Mouse (Mus musculus) gastrocnemius, postnatal 14 days (tissue): Measurements from ENCODE around the gene Mrpl41. TPM values are rescaled to one million over a fixed set of nuclear protein-coding genes. Genes with fewer than 3 reads are reported as not detected.
"Not testable (repeated sequence)": the region's sequence is repeated elsewhere in the genome, so short reads cannot be mapped to it uniquely, and the experiment has no call there.

Experiments
- DNase-seq: peaks from one replicate; pipeline ENCODE4 v3.0.0; 2021; ENCODE audit warnings: mixed read lengths
- intact Hi-C: fragments of 180-260 bp; cut with DNase I; formaldehyde crosslinking; loops from one replicate; pipeline ENCODE4 v1.15.1; 2025; ENCODE audit warnings: low total_unique reads
- long read RNA-seq, 2 experiments: library from polyadenylated mRNA; stranded (forward); transcript quantifications; one replicate each; pipeline ENCODE4 v2.0.0; 2021
- total RNA-seq, 2 experiments: library from RNA; stranded (reverse); gene quantifications; 2 replicates each; pipeline ENCODE4 v1.2.3; 2021

Mrpl41 gene
- 10 to 100 TPM; 40.9 to 46.3 TPM for total RNA-seq
- long read RNA-seq, experiment 1, transcript Mrpl41-201 (2 exons, 776 nt): major isoform, 33 of 41 reads
- long read RNA-seq, experiment 1, partial matches to known transcripts: 0 of 41 reads
- long read RNA-seq, experiment 1, other reads (novel, unspliced or antisense): 8 of 41 reads
- long read RNA-seq, experiment 2, transcript Mrpl41-201 (2 exons, 776 nt): major isoform, 33 of 39 reads
- long read RNA-seq, experiment 2, partial matches to known transcripts: 0 of 39 reads
- long read RNA-seq, experiment 2, other reads (novel, unspliced or antisense): 6 of 39 reads

- intact Hi-C loops: no loop called here
- DNase-seq: peak; percentile 98
Observed at GRCm38 (mm10) chr2:24974906-24975703, at the start of gene Mrpl41. Gene Mrpl41 (minus strand): TSS chr2:24975098.

GRCm38 (mm10) chr2:25022678-25023077 is 47.8 kb upstream of the Mrpl41 start:
- no peak for DNase-seq
- intact Hi-C loops: no loop called here

- no peak for DNase-seq
- intact Hi-C loops: no loop called here
Observed at GRCm38 (mm10) chr2:25008250-25008649, 33.4 kb upstream of the Mrpl41 start.

GRCm38 (mm10) chr2:25006767-25007166 is 31.9 kb upstream of the Mrpl41 start:
- intact Hi-C loops: no loop called here

GRCm38 (mm10) chr2:25003946-25004786 is 29.3 kb upstream of the Mrpl41 start:
- intact Hi-C loops: no loop called here

More at GRCm38 (mm10) chr2:25006767-25007166, 31.9 kb upstream of the Mrpl41 start:
- DNase-seq: no peak

GRCm38 (mm10) chr2:25000544-25001235 is 25.8 kb upstream of the Mrpl41 start:
- intact Hi-C loops: no loop called here
- peak; percentile 32 for DNase-seq

More at GRCm38 (mm10) chr2:25003946-25004786, 29.3 kb upstream of the Mrpl41 start:
- no peak for DNase-seq

GRCm38 (mm10) chr2:24996471-24996870 is 21.6 kb upstream of the Mrpl41 start:
- intact Hi-C loops: loop anchor here (5.0 kb wide), 1 partner anchor 34 kb away; the partner anchor contains the start of gene Dph7
- DNase-seq: no peak

- intact Hi-C loops: loop anchor here (5.0 kb wide), 1 partner anchor 33 kb away; the partner anchor contains the start of gene Dph7
- no peak for DNase-seq
Observed at GRCm38 (mm10) chr2:24995332-24995731, 20.4 kb upstream of the Mrpl41 start.

GRCm38 (mm10) chr2:24987762-24988161 is 12.9 kb upstream of the Mrpl41 start:
- intact Hi-C loops: no loop called here
- DNase-seq: no peak

- DNase-seq: no peak
- intact Hi-C loops: no loop called here
Observed at GRCm38 (mm10) chr2:24976960-24977359, 2.1 kb upstream of the Mrpl41 start.

GRCm38 (mm10) chr2:24975704-24976297 is 903 bp upstream of the Mrpl41 start, which contains the start of gene Pnpla7:
Gene Pnpla7 (plus strand): TSS chr2:24976033.
- peak; percentile 85 for DNase-seq

GRCm38 (mm10) chr2:24974452-24974851 is 446 bp downstream of the Mrpl41 start:
- DNase-seq, intact Hi-C loops: not testable (repeated sequence)

More at GRCm38 (mm10) chr2:24975704-24976297, 903 bp upstream of the Mrpl41 start, which contains the start of gene Pnpla7:
- intact Hi-C loops: no loop called here

- no peak for DNase-seq
- intact Hi-C loops: no loop called here
Observed at GRCm38 (mm10) chr2:24970386-24970785, 4.5 kb downstream of the Mrpl41 start.

GRCm38 (mm10) chr2:24962304-24963000 is 12.4 kb downstream of the Mrpl41 start, which contains the start of gene Dph7:
Gene Dph7 (plus strand): TSS chr2:24962400.
- DNase-seq: peak; percentile 85
- intact Hi-C loops: loop anchor here (5.0 kb wide), 1 partner anchor 35 kb away; no protein-coding TSS in a partner anchor

GRCm38 (mm10) chr2:24960910-24961309 is 14.0 kb downstream of the Mrpl41 start:
- intact Hi-C loops: loop anchor here (5.0 kb wide), 1 partner anchor 36 kb away; no protein-coding TSS in a partner anchor

GRCm38 (mm10) chr2:24952537-24953055 is 22.3 kb downstream of the Mrpl41 start:
- intact Hi-C loops: no loop called here
- DNase-seq: no peak

More at GRCm38 (mm10) chr2:24960910-24961309, 14.0 kb downstream of the Mrpl41 start:
- DNase-seq: no peak

GRCm38 (mm10) chr2:24950189-24950535 is 24.7 kb downstream of the Mrpl41 start:
- intact Hi-C loops: no loop called here
- DNase-seq: no peak
